Mouse (Mus musculus) neural tube, embryonic 11.5 days (tissue): Measurements from ENCODE around the gene Lrrc14b. TPM values are rescaled to one million over a fixed set of nuclear protein-coding genes. Genes with fewer than 3 reads are reported as not detected.
A peak's percentile ranks its signal among the peaks of the same experiment; 100 is the strongest.

Experiments used
- ATAC-seq: fragments of 200-750 bp; cut with Nextera tagmentation; 2 replicates; pipeline ENCODE4 v1.8.0; 2017; ENCODE audit warnings: moderate number of reproducible peaks, mild to moderate bottlenecking, moderate TSS enrichment, moderate library complexity; ENCODE audit not compliant: insufficient read depth, low FRiP score, low TSS enrichment
- DNase-seq: peaks from one replicate; pipeline ENCODE4 v3.0.0-alpha.2; 2015; ENCODE audit warnings: low spot score
- H3K27ac ChIP-seq: fragments of 300-500 bp; sonication (generic); 2 replicates; pipeline ENCODE4 v1.5.1; 2014; ENCODE audit warnings: low read depth, mild to moderate bottlenecking, low read length
- H3K27me3 ChIP-seq: fragments of 300-500 bp; sonication (generic); 2 replicates; pipeline ENCODE4 v1.6.1; 2014; ENCODE audit warnings: mild to moderate bottlenecking, low read length, mixed read lengths; ENCODE audit not compliant: control insufficient read depth, insufficient read depth
- H3K36me3 ChIP-seq: fragments of 300-500 bp; sonication (generic); 2 replicates; pipeline ENCODE4 v1.6.1; 2014; ENCODE audit warnings: mild to moderate bottlenecking, low read length, moderate library complexity, mixed read lengths; ENCODE audit not compliant: control insufficient read depth, insufficient read depth
- H3K4me1 ChIP-seq: fragments of 300-500 bp; sonication (generic); 2 replicates; pipeline ENCODE4 v1.6.1; 2014; ENCODE audit warnings: low read length, mixed read lengths; ENCODE audit not compliant: control insufficient read depth, insufficient read depth
- H3K4me2 ChIP-seq: fragments of 300-500 bp; sonication (generic); 2 replicates; pipeline ENCODE4 v1.6.1; 2014; ENCODE audit warnings: low read depth, mild to moderate bottlenecking, moderate library complexity
- H3K4me3 ChIP-seq: fragments of 300-500 bp; sonication (generic); 2 replicates; pipeline ENCODE4 v1.5.1; 2014; ENCODE audit warnings: low read depth, low read length
- H3K9ac ChIP-seq: fragments of 300-500 bp; sonication (generic); 2 replicates; pipeline ENCODE4 v1.6.1; 2014; ENCODE audit warnings: mild to moderate bottlenecking, low read length
- H3K9me3 ChIP-seq: fragments of 300-500 bp; sonication (generic); 2 replicates; pipeline ENCODE4 v1.6.1; 2016; ENCODE audit warnings: low read length; ENCODE audit not compliant: control insufficient read depth
- WGBS: fragments of 180-500 bp; shearing (Covaris S2); extraction: QIAGEN DNeasy Blood & Tissue Kit; methylation state at CpG from one replicate; pipeline ENCODE4 v1.1.7; 2014; 5-methylcytosine and 5-hydroxymethylcytosine counted together
- microRNA counts: library from miRNA; unstranded; fragments of <30 nt; microRNA quantifications from one replicate; lab custom pipeline; 2015
- microRNA-seq: library from miRNA; unstranded; fragments of <30 nt; microRNA quantifications from one replicate; pipeline ENCODE4, GENCODE M21; 2016
- polyA plus RNA-seq: library from polyadenylated mRNA; unstranded; fragments of >200 nt; fragmentation: Nextera tagmentation; extraction: Ambion mirVana; gene quantifications from 2 replicates; pipeline ENCODE4 v1.2.1, GENCODE M21; 2014

The Lrrc14b gene
- polyA plus RNA-seq, 1 experiment from 2014 or later: not detected

GRCm38 (mm10) chr13:74316386-74316785 lies 47.4 kb downstream of the Lrrc14b start:
- no peaks in the 10 kb centered on the region for H3K9me3 ChIP-seq
- DNase-seq: no peak
- H3K36me3 ChIP-seq: peaks cover 2% of the 10 kb centered on the region; the same call in 1 of the 2 replicates
- H3K4me1 ChIP-seq: peaks cover 6% of the 10 kb centered on the region; the same call in 1 of the 2 replicates
- peak overlapping the region; percentile 86 for H3K9ac ChIP-seq
- H3K4me2 ChIP-seq: peak overlapping the region; percentile 72
- peak overlapping the region; percentile 84 for H3K4me3 ChIP-seq
- no peak overlapping the region for H3K27ac ChIP-seq
- 29% methylated on average over 4 of the region's 4 CpGs for WGBS
- ATAC-seq: no peak
- no peaks in the 10 kb centered on the region for H3K27me3 ChIP-seq

DNA sequence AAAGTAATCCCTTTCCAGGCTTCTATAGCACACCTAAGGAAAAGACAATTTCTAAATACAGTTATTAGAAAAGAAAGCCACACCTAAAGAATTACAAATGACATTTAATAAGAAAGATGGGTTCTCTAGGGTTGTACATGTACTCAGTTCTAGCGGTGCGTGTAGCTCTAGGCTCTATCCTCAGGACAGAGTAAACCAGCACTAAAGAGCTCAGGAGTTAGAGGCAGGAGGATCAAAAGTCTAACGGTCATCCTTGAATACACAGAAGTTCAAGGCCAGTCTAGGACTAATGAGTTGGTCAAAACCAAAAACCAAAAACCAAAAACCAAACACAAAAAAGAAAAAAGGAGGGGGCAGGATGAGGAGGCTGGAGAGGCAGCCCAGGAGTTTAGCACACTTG lies 49.2 kb downstream of the Lrrc14b start:
- DNase-seq (no peak), ATAC-seq (no peak)
- H3K4me2 ChIP-seq: no peak overlapping the region
- H3K4me1 ChIP-seq: peaks cover 6% of the 10 kb centered on the region; the same call in 1 of the 2 replicates
- H3K4me3 ChIP-seq: no peak overlapping the region
- no peaks in the 10 kb centered on the region for H3K27me3 ChIP-seq
- no peaks in the 10 kb centered on the region for H3K9me3 ChIP-seq
- no peak overlapping the region for H3K27ac ChIP-seq
- WGBS: 94% methylated on average over 3 of the region's 3 CpGs
- H3K9ac ChIP-seq: no peak overlapping the region
- no peaks in the 10 kb centered on the region for H3K36me3 ChIP-seq

MicroRNAs within 50 kb of the gene (microRNA counts, 519-probe panel; counts per million panel counts)
- microRNA mmu-miR-692 (lab: Ali Mortazavi, UCI): 171 counts per million, percentile 57 among the panel's probes with 10 or more counts

Small RNAs within 50 kb of the gene (microRNA-seq; reads per million reads assigned to microRNA genes)
- not detected for gene Mir692-3

Other genes starting within 250 kb of the Lrrc14b start
- gene Slc9a3, start 242.5 kb downstream of the Lrrc14b start, polyA plus RNA-seq: not detected in 2 replicates
- gene Exoc3, start 155.3 kb downstream of the Lrrc14b start, polyA plus RNA-seq: 88.4 and 98.9 TPM in 2 replicates
- 0.55 and 2.0 TPM in 2 replicates for gene Ahrr, start 71.7 kb downstream of the Lrrc14b start, polyA plus RNA-seq
- 124 and 128 TPM in 2 replicates for gene Pdcd6, start 46.4 kb downstream of the Lrrc14b start, polyA plus RNA-seq
- 228 and 255 TPM in 2 replicates for gene Sdha, start 13.7 kb downstream of the Lrrc14b start, polyA plus RNA-seq
- 56.1 and 57.6 TPM in 2 replicates for gene Ccdc127, start 13.7 kb downstream of the Lrrc14b start, polyA plus RNA-seq
- gene Zfp72, start 26.8 kb upstream of the Lrrc14b start, polyA plus RNA-seq: 4.0 and 5.8 TPM in 2 replicates
- gene Ftl1-ps1, start 35.7 kb upstream of the Lrrc14b start, polyA plus RNA-seq: 72.9 and 74.4 TPM in 2 replicates
- 18.5 and 22.6 TPM in 2 replicates for gene Zfp825, start 130.0 kb upstream of the Lrrc14b start, polyA plus RNA-seq